Mouse (Mus musculus) embryo, embryonic 9.5 days (tissue): ENCODE data around the gene Wdtc1.

Experiments
- DNase-seq: peaks from one replicate; pipeline ENCODE4 v3.0.0-alpha.2; 2017; ENCODE audit errors: extremely low spot score

Wdtc1 gene

GRCm38 (mm10) chr4:133252089-133252488 lies 101.2 kb downstream of the Wdtc1 start:
- DNase-seq, result no peak

GRCm38 (mm10) chr4:133251214-133251613 lies 102.1 kb downstream of the Wdtc1 start:
- no peak for DNase-seq

- DNase-seq, result peak; percentile 83
Measured at GRCm38 (mm10) chr4:133250609-133251008, 102.7 kb downstream of the Wdtc1 start.

GRCm38 (mm10) chr4:133247806-133248449 lies 105.4 kb downstream of the Wdtc1 start:
- DNase-seq, result no peak

GRCm38 (mm10) chr4:133247072-133247471 lies 106.2 kb downstream of the Wdtc1 start:
- no peak for DNase-seq

- DNase-seq, result no peak
Measured at GRCm38 (mm10) chr4:133244289-133244688, 109.0 kb downstream of the Wdtc1 start.

GRCm38 (mm10) chr4:133243538-133243937 lies 109.7 kb downstream of the Wdtc1 start:
- DNase-seq, result no peak

- DNase-seq, result no peak
Measured at GRCm38 (mm10) chr4:133242710-133243109, 110.6 kb downstream of the Wdtc1 start.
